Mouse (Mus musculus): ENCODE measurements at regions not wholly inside any gene's neighbourhood (a gene's known extent, or its start where the extent isn't known, plus 50 kb on each side); places are given as distances from the start of the nearest gene placed in this dataset.

DNA sequence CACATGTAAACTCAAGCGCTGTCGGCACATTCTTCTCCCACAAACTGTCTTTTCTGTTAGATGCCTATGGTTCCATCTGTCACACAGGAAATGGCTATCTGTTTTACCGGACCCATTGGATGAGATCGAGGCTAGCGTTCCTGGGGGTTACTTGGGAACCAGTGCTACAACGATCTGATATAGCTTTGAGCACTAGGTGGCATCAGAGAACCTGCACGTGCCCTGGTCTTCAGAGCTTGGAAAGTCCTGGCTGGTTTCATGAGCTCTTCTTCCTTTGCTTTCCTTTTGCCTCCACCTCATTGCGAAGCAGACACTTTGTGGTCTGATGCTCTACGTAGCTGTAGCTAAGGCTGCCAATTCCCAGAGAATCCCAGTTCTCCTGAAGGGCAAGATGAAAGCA is 123.8 kb upstream of the Cyyr1 start (continued):
- TF ChIP-seq JUND (conservative IDR thresholded peaks at IDR 0.05; ENCODE audit: low read depth, low read length) (no peak), CHD2 (IDR thresholded peaks at IDR 0.05; ENCODE audit: low read length) (0 out of 2 replicates have a peak, but pooled peaks have one; percentile 21), POLR2A (IDR thresholded peaks at IDR 0.05; ENCODE audit: low read depth, low read length) (no peak), NRF1 (IDR thresholded peaks at IDR 0.05; ENCODE audit: low read depth, low read length) (no peak), ZMIZ1 (IDR thresholded peaks at IDR 0.05; ENCODE audit: low read depth, low read length) (no peak), ETS1 (conservative IDR thresholded peaks at IDR 0.05; ENCODE audit: low read depth, low read length) (no peak), MEF2A (IDR thresholded peaks at IDR 0.05; ENCODE audit: borderline replicate concordance, low read depth, low read length) (0 out of 2 replicates have a peak, but pooled peaks have one; percentile 13), NELFE (IDR thresholded peaks at IDR 0.05; ENCODE audit: low read depth, low read length) (no peak), MAFK (IDR thresholded peaks at IDR 0.05; ENCODE audit: insufficient replicate concordance, low read length) (no peak), ZC3H11A (IDR thresholded peaks at IDR 0.05; ENCODE audit: low read depth, low read length) (no peak)

- no peak for DNase-seq (ENCODE audit: extremely low read depth)
- dilution Hi-C loops (cut with MboI; ENCODE audit: extremely low pct_ligation_motif_present, extremely low pct_unique_long_range_greater_than_20kb, low sequenced_read_pairs) = no loop called here
Measured at GRCm38 (mm10) chr16:85668767-85669166, 115.6 kb upstream of the Cyyr1 start.

DNA sequence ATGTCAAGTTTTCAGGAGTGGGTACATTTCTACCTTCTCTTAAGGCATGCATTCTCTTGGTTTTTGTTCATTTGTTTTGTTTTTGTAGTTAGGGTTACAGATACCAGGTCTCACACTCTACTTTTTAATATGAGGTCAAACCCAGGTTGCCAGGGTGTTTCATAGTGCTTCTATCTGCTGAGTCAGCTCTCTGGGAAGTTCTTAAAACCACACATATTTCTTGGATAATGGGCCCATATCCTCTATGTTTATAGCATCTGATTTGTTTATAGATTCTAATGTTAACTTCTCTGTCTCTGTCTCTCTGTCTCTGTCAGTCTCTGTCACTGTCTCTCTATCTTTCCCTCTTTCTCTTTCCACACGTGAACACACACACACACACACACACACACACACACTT is 114.6 kb upstream of the Cyyr1 start:
- dilution Hi-C loops (cut with MboI; ENCODE audit: extremely low pct_ligation_motif_present, extremely low pct_unique_long_range_greater_than_20kb, low sequenced_read_pairs) = no loop called here
- TF ChIP-seq ZMIZ1 (IDR thresholded peaks at IDR 0.05; ENCODE audit: low read depth, low read length) = no peak
- no peak for TF ChIP-seq PAX5 (IDR thresholded peaks at IDR 0.05; ENCODE audit: low read length)
- TF ChIP-seq MXI1 (IDR thresholded peaks at IDR 0.05; ENCODE audit: low read depth, low read length) = no peak
- 0 out of 2 replicates have a peak, but pooled peaks have one; percentile 63 for TF ChIP-seq MAFK (IDR thresholded peaks at IDR 0.05; ENCODE audit: insufficient replicate concordance, low read length)
- no peak for TF ChIP-seq HCFC1 (IDR thresholded peaks at IDR 0.05; ENCODE audit: low read depth, low read length)
- no peak for TF ChIP-seq RCOR1 (conservative IDR thresholded peaks at IDR 0.05; ENCODE audit: low read depth, low read length)
- TF ChIP-seq MEF2A (IDR thresholded peaks at IDR 0.05; ENCODE audit: borderline replicate concordance, low read depth, low read length) = no peak
- no peak for TF ChIP-seq E2F4 (IDR thresholded peaks at IDR 0.05; ENCODE audit: insufficient replicate concordance, low read depth, low read length)
- no peak for TF ChIP-seq GABPA (IDR thresholded peaks at IDR 0.05; ENCODE audit: insufficient replicate concordance, low read depth, low read length)
- Histone ChIP-seq H3K4me3 (replicated peaks in 1 of 3; ENCODE audit: low read depth in 2 of 3, low read length in 2 of 3, poor library complexity in 1 of 3) (no peak overlapping the region), H3K9ac (ENCODE audit: insufficient read depth, low read depth) (no peak overlapping the region), H3K79me2 (replicated peaks; ENCODE audit: control insufficient read depth, extremely low read depth, insufficient read depth, poor library complexity, severe bottlenecking) (no peaks in the 10 kb centered on the region), H3K4me2 (ENCODE audit: insufficient read depth, low read depth, poor library complexity, severe bottlenecking) (no peak overlapping the region), H3K27ac (ENCODE audit: insufficient read depth, low read depth) (no peak overlapping the region), H3K36me3 (replicated peaks in 1 of 2; ENCODE audit: control insufficient read depth in 1 of 2, insufficient read depth in 1 of 2, low read length in 1 of 2) (no peaks in the 10 kb centered on the region), H3K27me3 (replicated peaks) (no peaks in the 10 kb centered on the region), H3K4me1 (ENCODE audit: control insufficient read depth in 1 of 2, insufficient read depth in 2 of 2) (peaks cover 0 to 2% of the 10 kb centered on the region in 2 experiments; a peak in 1 of 4 replicates), H3K9me3 (replicated peaks; ENCODE audit: low read length) (no peaks in the 10 kb centered on the region)
- DNase-seq (ENCODE audit: extremely low read depth) = no peak
- in situ Hi-C loops (cut with MboI; ENCODE audit: low pct_ligation_motif_present, low pct_unique_long_range_greater_than_20kb, low sequenced_read_pairs) = no loop called here

More at GRCm38 (mm10) chr16:85668767-85669166, 115.6 kb upstream of the Cyyr1 start:
- H3K79me2 ChIP-seq (replicated peaks; ENCODE audit: control insufficient read depth, extremely low read depth, insufficient read depth, poor library complexity, severe bottlenecking) = no peaks in the 10 kb centered on the region
- peaks cover 0 to 2% of the 10 kb centered on the region in 2 experiments; a peak in 1 of 4 replicates for H3K4me1 ChIP-seq (ENCODE audit: control insufficient read depth in 1 of 2, insufficient read depth in 2 of 2)
- no peaks in the 10 kb centered on the region for H3K36me3 ChIP-seq (replicated peaks in 1 of 2; ENCODE audit: control insufficient read depth in 1 of 2, insufficient read depth in 1 of 2, low read length in 1 of 2)
- in situ Hi-C loops (cut with MboI; ENCODE audit: low pct_ligation_motif_present, low pct_unique_long_range_greater_than_20kb, low sequenced_read_pairs) = no loop called here
- H3K4me3 ChIP-seq (replicated peaks in 1 of 3; ENCODE audit: low read depth in 2 of 3, low read length in 2 of 3, poor library complexity in 1 of 3) = no peak overlapping the region
- H3K4me2 ChIP-seq (ENCODE audit: insufficient read depth, low read depth, poor library complexity, severe bottlenecking) = no peak overlapping the region
- TF ChIP-seq CTCF (conservative IDR thresholded peaks at IDR 0.05 in 1 of 2, IDR thresholded peaks at IDR 0.05 in 1 of 2; ENCODE audit: low read depth in 2 of 2, low read length in 2 of 2) (peak; percentile 11 to 53; a peak in 2 of 4 replicates), SMC3 (IDR thresholded peaks at IDR 0.05; ENCODE audit: low read depth, low read length) (peak; percentile 35; the same call in 1 of the 2 replicates), HCFC1 (IDR thresholded peaks at IDR 0.05; ENCODE audit: low read depth, low read length) (no peak), SIN3A (IDR thresholded peaks at IDR 0.05; ENCODE audit: low read length) (no peak), JUN (IDR thresholded peaks at IDR 0.05; ENCODE audit: insufficient read depth, low read depth, low read length) (no peak), GABPA (IDR thresholded peaks at IDR 0.05; ENCODE audit: insufficient replicate concordance, low read depth, low read length) (no peak), MYC (IDR thresholded peaks at IDR 0.05; ENCODE audit: low read depth, low read length) (no peak), KAT2A (IDR thresholded peaks at IDR 0.05; ENCODE audit: insufficient replicate concordance, low read length) (no peak), IRF4 (IDR thresholded peaks at IDR 0.05; ENCODE audit: low read depth, low read length) (no peak)
- H3K27me3 ChIP-seq (replicated peaks) = no peaks in the 10 kb centered on the region
- H3K9me3 ChIP-seq (replicated peaks; ENCODE audit: low read length) = no peaks in the 10 kb centered on the region
- no peak overlapping the region for H3K9ac ChIP-seq (ENCODE audit: insufficient read depth, low read depth)
- no peak overlapping the region for H3K27ac ChIP-seq (ENCODE audit: insufficient read depth, low read depth)
